Mouse (Mus musculus) liver, postnatal 0 days (tissue): ENCODE measurements around the gene Hoxb8. TPM values are rescaled to one million over a fixed set of nuclear protein-coding genes. Genes with fewer than 3 reads are reported as not detected.
A peak's percentile ranks its signal among the peaks of the same experiment; 100 is the strongest.

Source experiments
- ATAC-seq: fragments of 200-750 bp; cut with Nextera tagmentation; 2 replicates; pipeline ENCODE4 v1.8.0; 2017; ENCODE audit warnings: mild to moderate bottlenecking, moderate library complexity
- DNase-seq: peaks from one replicate; pipeline ENCODE4 v3.0.0-alpha.2; 2016
- H3K27ac ChIP-seq: fragments of 300-500 bp; sonication (generic); 2 replicates; pipeline ENCODE4 v1.5.1; 2014; ENCODE audit warnings: antibody characterized with exemption, moderate library complexity, mild to moderate bottlenecking, low read depth
- H3K27me3 ChIP-seq: fragments of 300-500 bp; sonication (generic); 2 replicates; pipeline ENCODE4 v1.6.1; 2014; ENCODE audit warnings: low read length, control low read depth, mixed read lengths; ENCODE audit not compliant: insufficient read depth
- H3K36me3 ChIP-seq: fragments of 300-500 bp; sonication (generic); replicated peaks from 2 replicates; pipeline ENCODE4 v1.6.1; 2014; ENCODE audit warnings: mild to moderate bottlenecking, control low read depth, low read length, moderate library complexity, mixed read lengths; ENCODE audit not compliant: insufficient read depth
- H3K4me1 ChIP-seq: fragments of 300-500 bp; sonication (generic); 2 replicates; pipeline ENCODE4 v1.6.1; 2014; ENCODE audit warnings: antibody characterized with exemption, mild to moderate bottlenecking, control low read depth; ENCODE audit not compliant: insufficient read depth
- H3K4me2 ChIP-seq: fragments of 300-500 bp; sonication (generic); 2 replicates; pipeline ENCODE4 v1.6.1; 2014; ENCODE audit warnings: low read depth, mild to moderate bottlenecking, low read length, moderate library complexity, mixed read lengths
- H3K4me3 ChIP-seq: fragments of 300-500 bp; sonication (generic); 2 replicates; pipeline ENCODE4 v1.5.1; 2014; ENCODE audit warnings: low read depth, low read length
- H3K9ac ChIP-seq: fragments of 300-500 bp; sonication (generic); replicated peaks from 2 replicates; pipeline ENCODE4 v1.6.1; 2014; ENCODE audit warnings: mild to moderate bottlenecking, moderate library complexity
- H3K9me3 ChIP-seq: fragments of 300-500 bp; sonication (generic); 2 replicates; pipeline ENCODE4 v1.6.1; 2016; ENCODE audit warnings: mild to moderate bottlenecking, control low read depth, low read length, mixed read lengths
- CTCF ChIP-seq: sonication (generic); IDR thresholded peaks from 2 replicates; pipeline ENCODE4 v1.5.1; 2016; ENCODE audit warnings: antibody characterized with exemption, low read depth
- EP300 ChIP-seq: IDR thresholded peaks from 2 replicates; pipeline ENCODE4 v1.6.1; 2016; ENCODE audit warnings: antibody characterized with exemption, low read depth, mild to moderate bottlenecking
- WGBS: fragments of 180-500 bp; shearing (Covaris S2); extraction: QIAGEN DNeasy Blood & Tissue Kit; methylation state at CpG from one replicate; pipeline ENCODE4 v1.1.7; 2014; ENCODE audit not compliant: insufficient replicate concordance; 5-methylcytosine and 5-hydroxymethylcytosine counted together
- polyA plus RNA-seq: library from polyadenylated mRNA; unstranded; fragments of >200 nt; fragmentation: Nextera tagmentation; extraction: Ambion mirVana; gene quantifications from 2 replicates; pipeline ENCODE4 v1.2.1, GENCODE M21; 2015

The Hoxb8 gene
- polyA plus RNA-seq, 1 experiment from 2014 or later = not detected

- no peaks in the 10 kb centered on the region for H3K9me3 ChIP-seq
- H3K4me3 ChIP-seq = peak overlapping the region; percentile 13; the same call in 1 of the 2 replicates
- H3K27me3 ChIP-seq = peaks cover 99% of the 10 kb centered on the region
- H3K4me1 ChIP-seq = peaks cover 4% of the 10 kb centered on the region; the same call in 1 of the 2 replicates
- 1% methylated on average over 57 of the region's 58 CpGs for WGBS
- DNase-seq (no peak), ATAC-seq (no peak)
- H3K4me2 ChIP-seq = peak overlapping the region; percentile 13; the same call in 1 of the 2 replicates
- no peak overlapping the region for H3K9ac ChIP-seq
- TF ChIP-seq EP300 = no peak
- TF ChIP-seq CTCF = no peak
- no peak overlapping the region for H3K27ac ChIP-seq
- no peaks in the 10 kb centered on the region for H3K36me3 ChIP-seq
These were observed 9.4 kb upstream of the Hoxb8 start for GRCm38 (mm10) chr11:96272024-96272921.

GRCm38 (mm10) chr11:96274428-96274827 is 7.3 kb upstream of the Hoxb8 start:
- no peak for ATAC-seq
- Histone ChIP-seq H3K27ac (no peak overlapping the region), H3K4me2 (no peak overlapping the region), H3K9me3 (no peaks in the 10 kb centered on the region), H3K27me3 (peaks cover 98% of the 10 kb centered on the region), H3K9ac (no peak overlapping the region), H3K4me1 (peaks cover 4% of the 10 kb centered on the region; the same call in 1 of the 2 replicates), H3K36me3 (no peaks in the 10 kb centered on the region), H3K4me3 (no peak overlapping the region)
- no peak for DNase-seq
- WGBS = 43% methylated on average over 10 of the region's 10 CpGs
- TF ChIP-seq EP300 = no peak
- TF ChIP-seq CTCF = no peak

GRCm38 (mm10) chr11:96275896-96276295 is 5.8 kb upstream of the Hoxb8 start:
- TF ChIP-seq CTCF (no peak), EP300 (no peak)
- Histone ChIP-seq H3K9me3 (no peaks in the 10 kb centered on the region), H3K4me1 (peaks cover 4% of the 10 kb centered on the region; the same call in 1 of the 2 replicates), H3K4me2 (no peak overlapping the region), H3K4me3 (no peak overlapping the region), H3K36me3 (no peaks in the 10 kb centered on the region), H3K9ac (no peak overlapping the region), H3K27ac (no peak overlapping the region), H3K27me3 (peaks cover 95% of the 10 kb centered on the region)
- no peak for DNase-seq
- 18% methylated on average over 4 of the region's 4 CpGs for WGBS
- ATAC-seq = no peak

- no peaks in the 10 kb centered on the region for H3K36me3 ChIP-seq
- 4% methylated on average over 35 of the region's 35 CpGs for WGBS
- no peak overlapping the region for H3K9ac ChIP-seq
- ATAC-seq (no peak), DNase-seq (no peak)
- H3K4me3 ChIP-seq = no peak overlapping the region
- no peak overlapping the region for H3K4me2 ChIP-seq
- H3K9me3 ChIP-seq = no peaks in the 10 kb centered on the region
- H3K27me3 ChIP-seq = peaks cover 94% of the 10 kb centered on the region
- TF ChIP-seq EP300 = no peak
- no peak for TF ChIP-seq CTCF
- no peaks in the 10 kb centered on the region for H3K4me1 ChIP-seq
- H3K27ac ChIP-seq = no peak overlapping the region
These were observed 4.3 kb upstream of the Hoxb8 start for GRCm38 (mm10) chr11:96277151-96278044.

- Histone ChIP-seq H3K4me3 (no peak overlapping the region), H3K4me1 (no peaks in the 10 kb centered on the region), H3K4me2 (no peak overlapping the region), H3K27me3 (peaks cover 94% of the 10 kb centered on the region), H3K27ac (no peak overlapping the region), H3K36me3 (no peaks in the 10 kb centered on the region), H3K9me3 (no peaks in the 10 kb centered on the region), H3K9ac (no peak overlapping the region)
- WGBS = 15% methylated on average over 14 of the region's 14 CpGs
- DNase-seq = no peak
- TF ChIP-seq EP300 (no peak), CTCF (no peak)
- ATAC-seq = no peak
These were observed 3.4 kb upstream of the Hoxb8 start for GRCm38 (mm10) chr11:96278324-96278723.

- no peaks in the 10 kb centered on the region for H3K9me3 ChIP-seq
- TF ChIP-seq EP300 = no peak
- TF ChIP-seq CTCF = peak; percentile 84
- DNase-seq (peak; percentile 86), ATAC-seq (peak; percentile 48; the same call in 1 of the 2 replicates)
- no peak overlapping the region for H3K27ac ChIP-seq
- peaks cover 94% of the 10 kb centered on the region for H3K27me3 ChIP-seq
- H3K4me2 ChIP-seq = no peak overlapping the region
- H3K36me3 ChIP-seq = no peaks in the 10 kb centered on the region
- under 1% methylated on average over 9 of the region's 9 CpGs for WGBS
- no peak overlapping the region for H3K9ac ChIP-seq
- no peaks in the 10 kb centered on the region for H3K4me1 ChIP-seq
- H3K4me3 ChIP-seq = no peak overlapping the region
These were observed 2.9 kb upstream of the Hoxb8 start for GRCm38 (mm10) chr11:96278773-96279172.
